ENCODE assay signal across 26 mouse cellular contexts in the genomic region with DNA sequence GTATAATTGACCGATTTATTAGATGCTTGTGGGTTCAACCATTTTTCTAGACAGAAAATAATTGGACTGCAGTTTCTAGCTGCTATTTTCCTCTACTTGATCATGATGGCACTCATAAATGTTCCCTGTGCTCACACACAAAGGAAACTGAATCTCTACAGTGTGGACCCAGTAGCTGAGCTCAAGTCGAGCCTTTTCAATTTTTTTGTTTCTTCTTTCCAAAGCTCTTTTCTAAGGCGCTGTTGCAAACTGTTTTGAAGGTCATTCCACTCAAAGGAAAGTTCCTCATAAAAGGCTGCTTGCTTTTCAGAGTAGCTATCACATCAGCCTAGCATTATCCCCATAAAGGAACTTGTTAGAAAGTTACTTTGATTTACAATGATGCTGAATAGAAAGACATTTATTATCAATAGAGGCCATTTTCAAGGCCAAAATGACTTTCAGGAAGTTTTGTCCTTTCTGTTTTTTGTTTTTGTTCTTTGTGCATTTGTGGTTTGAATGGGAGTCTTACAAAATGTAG.
A peak's percentile ranks its signal among the peaks of the same experiment; 100 is the strongest.
DNase-seq lines count a peak whose midpoint lies in the region; ATAC-seq lines count a peak whose summit lies in the region.
"Had no signal": no experiment of that assay in that cellular context is flagged by ENCODE, and none has a peak within 500 bp of the region (broad histone marks: within the 10 kb centered on the region; RNA-seq: fewer than 3 reads in every experiment).

No protein-coding gene starts in this region.

- no peak overlapping the region for H3K4me2 ChIP-seq in hindbrain, embryonic 16.5 days (ENCODE audit: low read length)
- H3K4me2 ChIP-seq in neural tube, embryonic 12.5 days (replicated peaks), result no peak overlapping the region
- H3K4me2 ChIP-seq: embryonic facial prominence, embryonic 12.5 days; forebrain, embryonic 15.5 days; heart, embryonic 13.5 days; limb, embryonic 12.5 days; liver, embryonic 15.5 days; lung, embryonic 14.5 days had no signal

- no peaks in the 10 kb centered on the region for H3K9me3 ChIP-seq in hindbrain, embryonic 16.5 days (ENCODE audit: control insufficient read depth, low read length)
- H3K9me3 ChIP-seq in hindbrain, embryonic 10.5 days, result no peaks in the 10 kb centered on the region
- no peaks in the 10 kb centered on the region for H3K9me3 ChIP-seq in neural tube, embryonic 12.5 days
- H3K9me3 ChIP-seq: embryonic facial prominence, embryonic 12.5 days; forebrain, embryonic 15.5 days; heart, embryonic 13.5 days; limb, embryonic 12.5 days; liver, embryonic 15.5 days had no signal

- peak; percentile 4 for DNase-seq in embryo, embryonic 10.5 days (ENCODE audit: low spot score)
- DNase-seq in embryo, embryonic 9.5 days (ENCODE audit: extremely low spot score), result no peak
- DNase-seq in hindbrain, embryonic 10.5 days (ENCODE audit: low spot score), result no peak
- DNase-seq in neural tube, embryonic 10.5 days (ENCODE audit: extremely low spot score, low spot score), result no peak
- DNase-seq in urinary bladder, adult 2 months (ENCODE audit: low spot score), result no peak
- DNase-seq: adrenal gland, postnatal 25 days; cerebellum, adult 2 months; cerebellum, postnatal 25 days; heart, postnatal 10 days; kidney, adult 8-10 months; kidney, postnatal 14 days; lung, embryonic 14.5 days; lung, postnatal 14 days; right cerebral cortex, postnatal 14 days; thymus, postnatal 4 days had no signal

- no peaks in the 10 kb centered on the region for H3K4me1 ChIP-seq in hindbrain, embryonic 16.5 days (ENCODE audit: control insufficient read depth, insufficient read depth, low read depth, low read length)
- H3K4me1 ChIP-seq in hindbrain, embryonic 10.5 days (replicated peaks), result no peaks in the 10 kb centered on the region
- peaks cover 3% of the 10 kb centered on the region; the same call in 1 of the 2 replicates for H3K4me1 ChIP-seq in neural tube, embryonic 12.5 days
- H3K4me1 ChIP-seq: embryonic facial prominence, embryonic 12.5 days; forebrain, embryonic 15.5 days; heart, embryonic 13.5 days; limb, embryonic 12.5 days; liver, embryonic 15.5 days had no signal

- no peak overlapping the region for H3K4me3 ChIP-seq in hindbrain, embryonic 16.5 days (ENCODE audit: low read length)
- no peak overlapping the region for H3K4me3 ChIP-seq in hindbrain, embryonic 10.5 days
- H3K4me3 ChIP-seq in neural tube, embryonic 12.5 days, result no peak overlapping the region
- H3K4me3 ChIP-seq: embryonic facial prominence, embryonic 12.5 days; forebrain, embryonic 15.5 days; heart, embryonic 13.5 days; left cerebral cortex, adult 2 months; limb, embryonic 12.5 days; liver, embryonic 15.5 days had no signal

- H3K36me3 ChIP-seq in hindbrain, embryonic 16.5 days (ENCODE audit: control insufficient read depth, insufficient read depth, low read length), result no peaks in the 10 kb centered on the region
- H3K36me3 ChIP-seq in hindbrain, embryonic 10.5 days, result no peaks in the 10 kb centered on the region
- H3K36me3 ChIP-seq in neural tube, embryonic 12.5 days, result no peaks in the 10 kb centered on the region
- H3K36me3 ChIP-seq: embryonic facial prominence, embryonic 12.5 days; forebrain, embryonic 15.5 days; heart, embryonic 13.5 days; limb, embryonic 12.5 days; liver, embryonic 15.5 days had no signal

- no peak overlapping the region for H3K9ac ChIP-seq in hindbrain, embryonic 16.5 days (ENCODE audit: low read depth, low read length)
- no peak overlapping the region for H3K9ac ChIP-seq in neural tube, embryonic 12.5 days
- H3K9ac ChIP-seq: embryonic facial prominence, embryonic 12.5 days; forebrain, embryonic 15.5 days; heart, embryonic 13.5 days; limb, embryonic 12.5 days; liver, embryonic 15.5 days; lung, embryonic 14.5 days had no signal

- no peak overlapping the region for H3K27ac ChIP-seq in hindbrain, embryonic 16.5 days (ENCODE audit: low read depth, low read length)
- H3K27ac ChIP-seq in hindbrain, embryonic 10.5 days, result no peak overlapping the region
- H3K27ac ChIP-seq in neural tube, embryonic 12.5 days, result no peak overlapping the region
- H3K27ac ChIP-seq: embryonic facial prominence, embryonic 12.5 days; forebrain, embryonic 15.5 days; heart, embryonic 13.5 days; left cerebral cortex, adult 2 months; limb, embryonic 12.5 days; liver, embryonic 15.5 days had no signal

- no peaks in the 10 kb centered on the region for H3K27me3 ChIP-seq in hindbrain, embryonic 16.5 days (replicated peaks; ENCODE audit: control insufficient read depth, insufficient read depth, low read length)
- no peaks in the 10 kb centered on the region for H3K27me3 ChIP-seq in hindbrain, embryonic 10.5 days (ENCODE audit: insufficient read depth, poor library complexity, severe bottlenecking)
- H3K27me3 ChIP-seq in neural tube, embryonic 12.5 days (replicated peaks), result no peaks in the 10 kb centered on the region
- H3K27me3 ChIP-seq: embryonic facial prominence, embryonic 12.5 days; forebrain, embryonic 15.5 days; heart, embryonic 13.5 days; limb, embryonic 12.5 days; liver, embryonic 15.5 days; Patski had no signal

- peak; percentile 17; the same call in 1 of the 2 replicates for ATAC-seq in hindbrain, embryonic 16.5 days
- peak; percentile 45 for ATAC-seq in neural tube, embryonic 12.5 days (ENCODE audit: low FRiP score, low read depth)
- ATAC-seq in CD4-positive, CD25-positive, alpha-beta regulatory T cell, adult 4 months, result no peak
- ATAC-seq: intestine, embryonic 16.5 days; Patski had no signal

- 57% methylated on average over 3 of the region's 3 CpGs for WGBS in hindbrain, embryonic 16.5 days
- WGBS in hindbrain, embryonic 10.5 days, result 82% methylated on average over 3 of the region's 3 CpGs
- WGBS in neural tube, embryonic 12.5 days, result 38% methylated on average over 3 of the region's 3 CpGs
